Mouse (Mus musculus) hindlimb bud, embryonic 11.5 days (tissue): ENCODE measurements around the gene Adam12.
A peak's percentile ranks its signal among the peaks of the same experiment; 100 is the strongest.

Experiments
- DNase-seq: peaks from one replicate; pipeline ENCODE4 v3.0.0-alpha.2; 2012; ENCODE audit warnings: low read depth, low spot score; ENCODE audit errors: extremely low spot score

The Adam12 gene

GRCm38 (mm10) chr7:133876646-133877342 lies 355.2 kb downstream of the Adam12 start:
- DNase-seq: no peak

- DNase-seq: no peak
Observed at GRCm38 (mm10) chr7:133876139-133876538, 355.8 kb downstream of the Adam12 start.

- no peak for DNase-seq
Observed at GRCm38 (mm10) chr7:133872701-133873100, 359.2 kb downstream of the Adam12 start.

- no peak for DNase-seq
Observed at GRCm38 (mm10) chr7:133870265-133870664, 361.7 kb downstream of the Adam12 start.

- no peak for DNase-seq
Observed at GRCm38 (mm10) chr7:133863684-133864083, 368.3 kb downstream of the Adam12 start.

- no peak for DNase-seq
Observed at GRCm38 (mm10) chr7:133863151-133863550, 368.8 kb downstream of the Adam12 start.

- no peak for DNase-seq
Observed at GRCm38 (mm10) chr7:133862723-133863122, 369.2 kb downstream of the Adam12 start.

GRCm38 (mm10) chr7:133862233-133862632 lies 369.7 kb downstream of the Adam12 start:
- DNase-seq: no peak

- DNase-seq: no peak
Observed at GRCm38 (mm10) chr7:133859548-133859947, 372.4 kb downstream of the Adam12 start.

- DNase-seq: no peak
Observed at GRCm38 (mm10) chr7:133858506-133858905, 373.4 kb downstream of the Adam12 start.

GRCm38 (mm10) chr7:133856278-133856677 lies 375.7 kb downstream of the Adam12 start:
- DNase-seq: peak; percentile 50

- no peak for DNase-seq
Observed at GRCm38 (mm10) chr7:133850735-133851134, 381.2 kb downstream of the Adam12 start.

- DNase-seq: no peak
Observed at GRCm38 (mm10) chr7:133848180-133848579, 383.8 kb downstream of the Adam12 start.

- no peak for DNase-seq
Observed at GRCm38 (mm10) chr7:133847175-133847574, 384.8 kb downstream of the Adam12 start.

- no peak for DNase-seq
Observed at GRCm38 (mm10) chr7:133842079-133842478, 389.9 kb downstream of the Adam12 start.

- no peak for DNase-seq
Observed at GRCm38 (mm10) chr7:133839546-133839945, 392.4 kb downstream of the Adam12 start.
